Mouse (Mus musculus) gastrocnemius, adult 2 months (tissue): ENCODE measurements around the gene Tcte2. TPM values are rescaled to one million over a fixed set of nuclear protein-coding genes. Genes with fewer than 3 reads are reported as not detected.
A peak's percentile ranks its signal among the peaks of the same experiment; 100 is the strongest.

Experiments
- DNase-seq: peaks from one replicate; pipeline ENCODE4 v3.0.0; 2022
- H3K27ac ChIP-seq: fragments of 200-600 bp; 2 replicates; pipeline ENCODE4 v1.8.1; 2022; ENCODE audit warnings: mild to moderate bottlenecking
- H3K4me3 ChIP-seq: fragments of 200-600 bp; 2 replicates; pipeline ENCODE4 v1.8.1; 2022; ENCODE audit warnings: mild to moderate bottlenecking, moderate library complexity
- CTCF ChIP-seq: fragments of 200-600 bp; IDR thresholded peaks from 2 replicates; pipeline ENCODE4 v1.8.1; 2022; ENCODE audit warnings: antibody characterized with exemption, mild to moderate bottlenecking, moderate library complexity
- intact Hi-C: fragments of 180-260 bp; cut with DNase I; formaldehyde crosslinking; loops from one replicate; pipeline ENCODE4 v1.15.1; 2025
- total RNA-seq, 2 experiments: library from RNA; stranded (reverse); gene quantifications; 2 replicates each; pipeline ENCODE4 v1.2.3; 2021

The Tcte2 gene
- total RNA-seq, 2 experiments from 2014 or later = 1.7 TPM

DNA sequence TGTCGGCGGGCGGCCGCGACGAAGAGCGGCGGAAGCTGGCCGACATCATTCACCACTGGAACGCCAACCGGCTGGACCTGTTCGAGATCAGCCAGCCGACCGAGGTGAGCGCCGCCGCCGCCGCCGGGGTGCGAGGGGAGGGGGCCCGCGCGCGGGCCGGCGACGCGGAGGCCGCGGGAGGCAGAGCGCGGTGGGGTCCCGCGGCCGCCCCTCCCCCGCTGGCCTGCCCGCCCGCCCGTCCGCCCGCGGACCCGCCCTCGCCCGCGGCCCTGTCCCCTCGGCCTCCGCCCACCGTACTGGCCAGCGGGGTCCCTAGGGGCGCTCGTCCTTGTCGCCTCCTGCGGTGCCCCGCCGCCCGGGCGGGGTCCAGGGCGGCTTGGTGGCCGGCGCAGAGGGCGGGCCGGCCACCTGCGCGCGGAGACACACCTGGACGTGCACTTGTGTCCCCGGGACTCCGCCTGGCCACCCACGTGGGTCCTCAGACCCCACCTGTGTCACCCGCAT, 898 bp downstream of the Tcte2 start:
- Histone ChIP-seq H3K4me3 (peak overlapping the region; percentile 96), H3K27ac (peak overlapping the region; percentile 89)
- peak; percentile 54 for DNase-seq
- intact Hi-C loops = loop anchor here (5.0 kb wide), 1 partner anchor 67 kb away; no protein-coding TSS in a partner anchor
- TF ChIP-seq CTCF = no peak

DNA sequence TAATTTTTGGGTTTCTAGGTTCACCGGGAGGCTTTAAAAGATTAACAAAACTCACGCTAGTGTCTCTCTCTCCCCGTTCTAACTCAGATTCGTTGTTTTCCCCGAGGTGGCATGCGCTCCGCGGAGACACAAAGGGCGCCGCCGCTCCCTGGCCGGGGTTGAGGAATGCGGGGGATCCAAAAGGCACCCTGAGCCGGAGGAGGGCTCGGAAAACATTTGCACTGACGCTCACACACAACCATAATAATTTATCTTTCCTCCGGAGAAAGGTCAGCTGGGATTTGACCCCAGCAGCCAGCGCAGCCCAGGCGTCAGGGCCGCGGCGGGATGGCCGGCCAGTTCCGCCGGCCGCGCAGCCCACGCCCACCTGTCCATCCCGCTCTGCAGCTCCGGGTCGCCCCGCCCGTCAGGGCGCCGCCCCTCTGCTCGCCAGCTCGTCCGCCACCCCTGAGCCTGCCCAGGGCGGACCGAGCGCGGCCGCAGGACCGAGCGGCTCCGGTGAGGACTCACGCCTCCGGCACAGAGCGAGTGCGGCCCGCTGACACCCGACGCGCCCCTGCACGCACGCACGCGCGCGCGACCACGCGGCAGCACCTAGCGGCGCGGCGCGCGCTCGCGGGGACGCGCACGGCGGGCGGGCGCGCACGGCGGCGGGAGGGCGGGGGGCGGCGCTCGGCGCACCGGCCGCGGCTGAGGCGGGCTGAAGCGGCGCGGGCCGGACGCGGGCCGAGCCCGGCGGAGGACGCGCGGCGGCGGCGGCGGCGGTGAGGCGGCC, 1.6 kb downstream of the Tcte2 start, which contains the start of gene Afdn:
Gene Afdn, plus strand, starts transcription at position 687 of the 775 bp plus-strand sequence.
- intact Hi-C loops = loop anchor here (5.0 kb wide), 2 partner anchors 67 to 73 kb away; no protein-coding TSS in a partner anchor
- Histone ChIP-seq H3K4me3 (peak within 1 kb of the TSS; percentile 96), H3K27ac (peak within 1 kb of the TSS; percentile 89)
- no peak for TF ChIP-seq CTCF
- DNase-seq = peak; percentile 91

DNA sequence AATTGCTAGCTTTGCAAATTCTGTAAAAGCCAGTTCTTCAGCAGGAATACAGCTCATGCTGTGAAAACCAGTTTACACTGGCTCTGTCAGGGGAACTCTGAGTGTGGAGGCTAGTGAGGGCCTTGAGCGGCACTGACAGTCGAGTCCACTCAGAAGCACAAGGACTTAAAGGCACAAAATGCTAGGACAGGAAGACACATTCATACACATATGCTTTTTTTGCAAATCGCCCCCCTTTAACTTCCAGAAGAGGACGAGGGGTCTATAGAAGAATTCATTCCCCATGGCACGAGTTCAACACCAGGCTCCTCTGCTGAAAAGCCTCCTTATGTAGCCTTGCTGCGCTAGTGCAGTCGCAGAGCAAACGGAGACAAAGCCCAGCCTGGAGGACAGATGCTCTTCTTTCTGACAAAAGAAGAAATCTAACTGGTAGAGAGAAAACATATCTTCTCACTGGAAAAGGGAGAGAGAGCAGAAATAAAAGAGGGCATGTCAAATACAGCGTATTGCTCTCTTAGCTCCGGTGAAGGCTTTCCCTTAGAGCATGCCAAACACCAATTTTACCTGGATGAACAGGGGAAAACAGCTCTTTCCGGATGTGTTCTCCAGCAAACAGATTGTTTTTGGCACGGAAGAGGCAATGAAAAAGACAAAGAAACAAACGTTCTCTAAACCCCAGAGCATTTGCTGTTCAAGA, 2.3 kb downstream of the Tcte2 start:
- no peak for TF ChIP-seq CTCF
- Histone ChIP-seq H3K4me3 (peak overlapping the region; percentile 96), H3K27ac (peak overlapping the region; percentile 81)
- intact Hi-C loops = loop anchor here (5.0 kb wide), 1 partner anchor 72 kb away; no protein-coding TSS in a partner anchor
- no peak for DNase-seq

DNA sequence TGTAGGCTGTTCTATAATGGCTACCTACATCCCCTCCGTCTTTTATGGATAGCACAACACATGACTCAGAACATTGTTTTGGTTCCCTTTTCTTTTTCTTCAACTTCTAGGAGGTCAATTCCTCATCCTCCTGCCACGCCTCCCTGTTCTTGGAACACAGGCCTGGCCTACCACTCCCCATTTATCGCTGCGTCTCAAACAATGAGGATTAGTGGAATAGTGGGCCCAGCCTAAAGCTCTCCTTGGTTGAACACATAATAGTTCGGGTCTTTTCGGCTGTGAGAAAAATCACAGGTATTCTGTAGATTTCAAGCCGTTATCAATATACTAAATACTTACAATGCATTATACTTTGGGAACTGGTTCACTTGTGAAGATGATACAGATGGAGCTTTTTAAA, 3.0 kb downstream of the Tcte2 start:
- no peak for DNase-seq
- intact Hi-C loops = loop anchor here (5.0 kb wide), 1 partner anchor 71 kb away; no protein-coding TSS in a partner anchor
- TF ChIP-seq CTCF = no peak
- H3K27ac ChIP-seq = no peak overlapping the region
- H3K4me3 ChIP-seq = peak overlapping the region; percentile 96; the same call in 1 of the 2 replicates

DNA sequence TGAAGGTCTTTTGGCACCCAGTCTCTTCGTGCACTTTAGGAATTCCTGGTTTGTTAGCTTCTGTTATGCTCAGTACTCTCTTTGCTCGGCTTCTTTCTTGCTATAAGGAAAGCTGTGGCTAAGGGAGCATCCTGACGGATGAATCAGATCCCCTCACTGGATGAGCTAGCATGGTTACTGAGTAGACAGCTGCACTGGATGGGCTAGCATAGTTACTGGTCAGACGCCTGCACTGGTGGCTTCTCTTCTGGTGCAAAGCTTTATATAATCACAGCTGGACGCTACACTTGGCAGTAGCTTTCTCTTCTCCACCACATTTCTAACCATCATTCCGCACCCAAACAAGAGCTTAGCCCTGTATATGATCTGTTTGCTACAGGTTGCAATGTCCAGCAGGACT, 6.7 kb downstream of the Tcte2 start:
- intact Hi-C loops = loop anchor here (5.0 kb wide), 1 partner anchor 68 kb away; no protein-coding TSS in a partner anchor
- DNase-seq = no peak
- no peak for TF ChIP-seq CTCF
- Histone ChIP-seq H3K4me3 (no peak overlapping the region), H3K27ac (no peak overlapping the region)

DNA sequence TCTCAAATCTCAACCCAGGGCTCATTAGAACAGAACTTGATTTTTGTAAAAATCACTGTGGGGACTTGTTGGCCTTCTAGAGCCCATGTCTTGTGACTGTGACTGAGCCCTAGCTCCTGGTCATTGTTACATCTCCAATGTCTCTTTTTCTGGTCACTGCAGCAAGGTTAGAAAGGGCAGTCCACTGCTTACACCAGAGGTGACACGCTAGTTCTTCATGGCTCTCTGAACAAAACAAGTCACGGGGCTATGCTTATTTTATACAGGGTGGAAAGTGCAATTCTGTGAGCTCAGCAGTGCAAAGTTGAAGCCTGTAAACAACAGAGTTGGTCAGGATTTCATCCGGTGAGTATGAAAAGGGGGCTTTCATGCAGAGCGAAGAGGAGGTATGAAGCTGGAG, 7.7 kb downstream of the Tcte2 start:
- TF ChIP-seq CTCF = no peak
- intact Hi-C loops = no loop called here
- no peak for DNase-seq
- H3K4me3 ChIP-seq = no peak overlapping the region
- no peak overlapping the region for H3K27ac ChIP-seq

DNA sequence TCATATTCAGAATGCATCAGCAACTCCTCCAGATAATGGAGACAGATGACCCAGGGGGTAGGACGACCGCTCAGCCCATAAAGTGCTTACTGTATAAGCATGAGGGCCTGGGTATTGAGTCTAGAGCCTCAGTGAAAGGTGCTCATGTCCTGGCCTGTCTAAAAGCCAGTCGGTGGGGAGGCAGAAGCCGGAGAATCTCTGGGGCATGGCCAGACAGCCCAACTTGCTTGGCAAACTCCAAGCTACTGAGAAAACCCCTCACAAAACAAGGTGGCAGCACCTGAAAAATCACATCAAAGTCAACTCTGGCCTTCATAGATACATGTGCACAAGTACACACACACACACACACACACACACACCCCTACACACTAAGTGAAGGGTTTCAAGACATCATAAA, 12.6 kb downstream of the Tcte2 start:
- Histone ChIP-seq H3K4me3 (no peak overlapping the region), H3K27ac (no peak overlapping the region)
- TF ChIP-seq CTCF = no peak
- intact Hi-C loops = no loop called here
- no peak for DNase-seq

DNA sequence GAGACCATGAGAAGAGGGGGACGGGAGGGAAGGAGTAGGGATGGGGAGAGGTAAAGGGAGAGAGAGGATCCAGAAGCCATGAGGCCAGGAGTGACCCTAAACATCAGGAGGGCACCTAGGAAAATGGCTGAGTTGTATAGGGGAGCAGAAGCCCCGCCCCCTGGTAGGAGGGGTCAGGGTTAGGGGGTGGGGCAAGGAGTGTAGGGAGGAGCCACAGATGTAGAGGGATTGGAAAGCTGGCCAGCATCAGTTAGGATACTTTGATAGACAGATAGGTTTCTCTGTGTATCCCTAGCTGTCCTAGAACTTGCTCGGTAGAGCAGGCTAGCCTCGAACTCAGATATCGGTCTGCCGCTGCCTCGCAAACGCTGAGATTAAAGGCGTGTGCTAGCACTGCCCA, 13.9 kb downstream of the Tcte2 start:
- no peak for TF ChIP-seq CTCF
- intact Hi-C loops = no loop called here
- H3K4me3 ChIP-seq = no peak overlapping the region
- H3K27ac ChIP-seq = no peak overlapping the region
- no peak for DNase-seq

DNA sequence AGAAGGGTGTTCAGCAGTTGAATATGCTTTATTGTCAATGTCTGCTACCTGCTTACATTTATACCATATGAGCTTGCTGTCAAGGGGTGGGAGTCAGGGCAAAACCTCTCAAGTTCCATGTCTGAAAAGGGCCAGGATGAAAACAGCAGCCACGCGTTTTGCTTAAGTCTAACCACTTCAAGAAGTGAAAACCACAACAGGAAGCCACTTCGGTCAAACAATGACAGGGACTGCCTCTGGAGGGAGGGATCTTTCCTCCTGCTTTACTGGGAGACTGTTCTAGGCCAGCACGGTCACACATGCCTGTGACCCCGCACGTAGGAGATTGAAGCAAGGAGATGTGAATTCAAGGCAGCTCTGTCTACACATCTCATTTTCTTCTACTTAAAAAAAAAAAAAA, 15.3 kb downstream of the Tcte2 start:
- TF ChIP-seq CTCF = no peak
- H3K27ac ChIP-seq = no peak overlapping the region
- H3K4me3 ChIP-seq = no peak overlapping the region
- DNase-seq = no peak
- intact Hi-C loops = no loop called here

DNA sequence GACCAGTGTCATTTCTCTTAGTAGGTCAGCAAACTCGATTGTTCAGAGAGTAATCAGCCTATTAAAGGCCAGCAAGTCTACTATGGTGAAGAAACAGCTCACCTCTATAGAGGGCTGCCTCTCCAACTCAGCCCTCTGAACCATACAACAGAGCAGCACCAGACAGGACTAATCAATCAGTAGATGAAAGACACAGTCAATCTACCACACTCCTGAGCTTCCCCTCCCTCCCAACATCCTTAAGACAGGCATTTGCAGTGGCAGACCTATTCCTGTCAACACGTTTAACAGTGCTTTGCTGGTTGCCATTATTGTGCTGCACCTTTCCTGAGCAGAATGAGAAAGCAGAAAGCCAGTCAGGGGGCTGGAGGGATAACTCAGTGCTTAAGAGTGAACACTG, 16.3 kb downstream of the Tcte2 start:
- Histone ChIP-seq H3K4me3 (no peak overlapping the region), H3K27ac (no peak overlapping the region)
- intact Hi-C loops = no loop called here
- no peak for DNase-seq
- no peak for TF ChIP-seq CTCF

DNA sequence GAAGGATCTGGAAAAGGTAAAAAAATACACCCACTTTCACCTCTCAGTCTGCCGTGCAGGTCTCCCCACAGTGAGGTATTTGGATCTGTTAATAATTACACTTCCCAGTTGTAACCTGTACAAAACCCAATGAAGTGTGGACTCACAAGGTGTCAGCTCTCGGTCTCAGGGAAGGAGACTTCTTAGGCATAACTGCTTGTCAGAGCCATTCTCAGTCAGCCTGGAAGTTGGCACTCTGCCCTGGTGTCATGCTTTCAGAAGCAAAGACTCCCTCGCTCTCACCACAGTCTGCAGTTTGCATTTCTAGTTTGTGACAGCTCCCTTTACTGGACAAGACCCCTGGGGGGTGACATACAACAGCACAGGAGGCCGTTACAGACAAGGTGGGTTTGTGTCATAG, 16.8 kb downstream of the Tcte2 start:
- no peak for TF ChIP-seq CTCF
- intact Hi-C loops = no loop called here
- peak; percentile 39 for DNase-seq
- H3K27ac ChIP-seq = no peak overlapping the region
- H3K4me3 ChIP-seq = no peak overlapping the region

DNA sequence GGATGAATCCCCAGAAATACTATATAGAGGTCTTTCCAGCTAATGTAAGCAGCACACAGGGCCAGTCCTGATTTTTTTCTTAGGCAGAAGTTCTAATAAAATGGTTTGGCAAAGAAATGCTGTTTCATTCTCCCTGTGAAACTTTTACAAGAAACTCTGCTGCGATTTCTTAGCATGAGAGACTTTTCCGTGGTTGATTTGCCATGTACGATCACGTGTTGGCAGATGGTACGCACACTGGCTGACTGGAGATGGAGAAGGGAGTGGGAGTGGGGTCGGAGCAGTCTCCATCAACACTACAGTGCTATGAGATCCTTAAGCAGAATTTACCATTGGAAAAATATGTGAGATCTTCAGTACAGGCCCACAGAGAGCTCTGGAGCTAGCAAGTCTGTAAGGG, 17.4 kb downstream of the Tcte2 start:
- DNase-seq = no peak
- no peak for TF ChIP-seq CTCF
- intact Hi-C loops = no loop called here
- H3K27ac ChIP-seq = no peak overlapping the region
- H3K4me3 ChIP-seq = no peak overlapping the region

DNA sequence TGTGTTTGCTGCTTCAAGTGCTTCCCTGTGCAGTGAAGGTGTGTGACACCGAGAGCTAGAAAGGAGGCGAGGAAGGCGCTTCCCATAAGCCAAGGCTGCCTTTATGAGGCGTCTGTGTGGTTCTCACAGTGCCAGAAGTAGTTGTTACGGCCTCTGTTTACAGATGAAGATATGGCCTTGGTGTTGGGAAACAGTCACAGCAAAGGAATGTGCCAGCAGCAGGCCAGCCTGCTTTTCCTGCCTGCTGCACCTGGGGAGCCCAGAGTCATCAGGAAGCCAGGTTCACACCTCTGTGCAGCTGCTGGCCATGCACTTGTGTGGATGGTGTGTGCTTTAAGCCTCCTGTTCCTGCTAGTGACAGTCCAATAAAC, 17.9 kb downstream of the Tcte2 start:
- Histone ChIP-seq H3K4me3 (no peak overlapping the region), H3K27ac (no peak overlapping the region)
- DNase-seq = no peak
- TF ChIP-seq CTCF = no peak
- intact Hi-C loops = no loop called here
